Mouse (Mus musculus): ENCODE data around the gene Ak8.

GRCm38 (mm10) chr2:28840222-28840951, 140.4 kb downstream of the Ak8 start, which contains the start of the genes Gtf3c4 and Ddx31:
- TF ChIP-seq GATA1 (IDR thresholded peaks at IDR 0.05; ENCODE audit: borderline replicate concordance, low read length), result no peak
- no peak for TF ChIP-seq FLI1 (IDR thresholded peaks at IDR 0.05; ENCODE audit: low read length)

Measured in megakaryocyte, embryonic 14.5 days (primary cell).